In genomic region chr10:126869372-126870318, GRCm38 (mm10) we compare ENCODE assay signal across 8 mouse cellular contexts. TPM values are rescaled to one million over a fixed set of nuclear protein-coding genes. Genes with fewer than 3 reads are reported as not detected.
A peak's percentile ranks its signal among the peaks of the same experiment; 100 is the strongest.
DNase-seq lines count a peak whose midpoint lies in the region; ATAC-seq lines count a peak whose summit lies in the region.

No protein-coding gene starts in this region.

- no peaks in the 10 kb centered on the region for H3K36me3 ChIP-seq in hindbrain, embryonic 13.5 days

- H3K27ac ChIP-seq in hindbrain, embryonic 13.5 days, result peak overlapping the region; percentile 12; the same call in 1 of the 2 replicates

- peak; percentile 87 for DNase-seq in NIH3T3 (ENCODE audit: low read depth)
- peak; percentile 50 for DNase-seq in cerebellum, adult 9-11 months
- peak; percentile 45 to 80 for DNase-seq in frontal cortex, postnatal 10 days (ENCODE audit: low spot score in 2 of 2)
- peak; percentile 81 to 94 for DNase-seq in layer of hippocampus, postnatal 25 days (ENCODE audit: extremely low spot score in 1 of 2, low spot score in 1 of 2)
- peak; percentile 59 for DNase-seq in lung, postnatal 25 days (ENCODE audit: low spot score)
- DNase-seq in retina, embryonic 14.5 days (ENCODE audit: low spot score), result peak; percentile 80
- DNase-seq in urinary bladder, adult 2 months (ENCODE audit: low spot score), result peak; percentile 49

- 24% methylated on average over 23 of the region's 23 CpGs for WGBS in hindbrain, embryonic 13.5 days

- H3K9ac ChIP-seq in hindbrain, embryonic 13.5 days, result peak overlapping the region; percentile 35; the same call in 1 of the 2 replicates

- H3K4me1 ChIP-seq in hindbrain, embryonic 13.5 days (replicated peaks), result 0 out of 2 replicates have a peak, but pooled peaks cover 3% of the 10 kb centered on the region

- H3K27me3 ChIP-seq in hindbrain, embryonic 13.5 days, result no peaks in the 10 kb centered on the region

- peak overlapping the region; percentile 44 for H3K4me2 ChIP-seq in hindbrain, embryonic 13.5 days

- H3K9me3 ChIP-seq in hindbrain, embryonic 13.5 days, result no peaks in the 10 kb centered on the region

- peak; percentile 72 for ATAC-seq in hindbrain, embryonic 13.5 days (ENCODE audit: low FRiP score)

- peak overlapping the region; percentile 20 for H3K4me3 ChIP-seq in hindbrain, embryonic 13.5 days

RNA-seq across cellular contexts. Expression of gene Atp23, which starts 31.5 kb away (rescaled TPM):
- 10.6 and 10.9 TPM in 2 replicates for polyA plus RNA-seq in hindbrain, embryonic 13.5 days (2015; fragmentation: Nextera tagmentation; extraction: Ambion mirVana)
- total RNA-seq in layer of hippocampus, postnatal 25 days (2021), result 1 to 10 TPM; 8.4 to 9.6 TPM
- 5.7 and 7.5 TPM in 2 replicates for polyA plus RNA-seq in urinary bladder, adult 2 months (2012; rRNA removed)

Comparison
In these comparisons a context has a peak if more than half of its experiments do, and no peak if none do; other contexts are left out.
1. Peak in every context shown above with its lines: DNase-seq, ATAC-seq, H3K4me3 ChIP-seq and H3K27ac ChIP-seq.